Mouse (Mus musculus) small intestine, adult 2 months (tissue): Measurements from ENCODE around the gene Pigr. TPM values are rescaled to one million over a fixed set of nuclear protein-coding genes. Genes with fewer than 3 reads are reported as not detected.
A peak's percentile ranks its signal among the peaks of the same experiment; 100 is the strongest.

ENCODE experiments used
- H3K27ac ChIP-seq: fragments of 200-500 bp; 2 replicates; pipeline ENCODE4 v1.5.1; 2012; ENCODE audit warnings: low read depth, low read length, control low read depth, inconsistent platforms; ENCODE audit not compliant: insufficient read depth
- H3K27me3 ChIP-seq: fragments of 200-500 bp; 2 replicates; pipeline ENCODE4 v1.6.1; 2012; ENCODE audit warnings: mild to moderate bottlenecking, moderate library complexity, low read length, inconsistent platforms; ENCODE audit not compliant: control insufficient read depth, insufficient read depth
- H3K36me3 ChIP-seq: fragments of 200-500 bp; 2 replicates; pipeline ENCODE4 v1.6.1; 2012; ENCODE audit warnings: mild to moderate bottlenecking, low read length, control low read depth, inconsistent platforms; ENCODE audit not compliant: control insufficient read depth, insufficient read depth
- H3K4me1 ChIP-seq: fragments of 200-500 bp; 2 replicates; pipeline ENCODE4 v1.6.1; 2012; ENCODE audit warnings: low read length, inconsistent platforms, mixed read lengths; ENCODE audit not compliant: control insufficient read depth, insufficient read depth, insufficient read length
- H3K4me3 ChIP-seq: fragments of 200-500 bp; 2 replicates; pipeline ENCODE4 v1.5.1; 2012; ENCODE audit warnings: low read depth, mild to moderate bottlenecking, control low read depth, inconsistent platforms, low read length, moderate library complexity
- CTCF ChIP-seq: fragments of 200-500 bp; IDR thresholded peaks from 2 replicates; pipeline ENCODE4 v1.5.1; 2012; ENCODE audit warnings: low read depth, mild to moderate bottlenecking, control low read depth, inconsistent platforms, low read length, moderate library complexity, mixed read lengths; ENCODE audit not compliant: insufficient replicate concordance, insufficient read length; ENCODE audit errors: extremely low read depth
- POLR2A ChIP-seq: fragments of 200-500 bp; IDR thresholded peaks from 2 replicates; pipeline ENCODE4 v1.6.1; 2012; ENCODE audit warnings: low read depth, mild to moderate bottlenecking, control low read depth, inconsistent platforms, low read length, moderate library complexity
- WGBS: fragments of 180-500 bp; shearing (Covaris S2); methylation state at CpG from one replicate; pipeline ENCODE4 v1.1.7; 2018; 5-methylcytosine and 5-hydroxymethylcytosine counted together
- polyA plus RNA-seq: library from polyadenylated mRNA; depleted of rRNA; stranded (reverse); fragments of >200 nt; gene quantifications from 2 replicates; pipeline ENCODE4 v1.2.3, GENCODE M21; 2012

The Pigr gene
- polyA plus RNA-seq, 1 experiment = 747 TPM

GRCm38 (mm10) chr1:130811316-130811715, 15.2 kb upstream of the Pigr start:
- H3K27ac ChIP-seq = no peak overlapping the region
- no peaks in the 10 kb centered on the region for H3K27me3 ChIP-seq
- no peaks in the 10 kb centered on the region for H3K4me1 ChIP-seq
- no peak overlapping the region for H3K4me3 ChIP-seq
- TF ChIP-seq POLR2A = no peak
- TF ChIP-seq CTCF = no peak
- H3K36me3 ChIP-seq = no peaks in the 10 kb centered on the region
- WGBS = 91% methylated on average over 17 of the region's 17 CpGs

GRCm38 (mm10) chr1:130819737-130820136, 6.7 kb upstream of the Pigr start:
- Histone ChIP-seq H3K27ac (peak overlapping the region; percentile 78), H3K4me3 (no peak overlapping the region), H3K4me1 (peaks cover 50% of the 10 kb centered on the region), H3K27me3 (no peaks in the 10 kb centered on the region), H3K36me3 (no peaks in the 10 kb centered on the region)
- no peak for TF ChIP-seq CTCF
- no peak for TF ChIP-seq POLR2A
- WGBS = 21% methylated on average over 1 of the region's 1 CpGs

- Histone ChIP-seq H3K27ac (peak overlapping the region; percentile 78), H3K4me3 (no peak overlapping the region), H3K4me1 (peaks cover 52% of the 10 kb centered on the region), H3K36me3 (no peaks in the 10 kb centered on the region), H3K27me3 (no peaks in the 10 kb centered on the region)
- TF ChIP-seq CTCF (no peak), POLR2A (no peak; the same call in 1 of the 2 replicates)
- WGBS = 26% methylated on average over 7 of the region's 7 CpGs
These were observed 6.0 kb upstream of the Pigr start for GRCm38 (mm10) chr1:130820316-130821148.

GRCm38 (mm10) chr1:130821149-130821471, 5.4 kb upstream of the Pigr start:
- TF ChIP-seq CTCF (no peak), POLR2A (no peak)
- Histone ChIP-seq H3K4me3 (no peak overlapping the region), H3K36me3 (no peaks in the 10 kb centered on the region), H3K27ac (peak overlapping the region; percentile 76), H3K4me1 (peaks cover 53% of the 10 kb centered on the region), H3K27me3 (no peaks in the 10 kb centered on the region)
- 21% methylated on average over 2 of the region's 2 CpGs for WGBS

GRCm38 (mm10) chr1:130821911-130822625, 4.4 kb upstream of the Pigr start:
- WGBS = 23% methylated on average over 9 of the region's 9 CpGs
- Histone ChIP-seq H3K4me1 (peaks cover 54% of the 10 kb centered on the region), H3K4me3 (no peak overlapping the region), H3K27me3 (no peaks in the 10 kb centered on the region), H3K27ac (peak overlapping the region; percentile 86), H3K36me3 (no peaks in the 10 kb centered on the region)
- no peak for TF ChIP-seq POLR2A
- TF ChIP-seq CTCF = no peak

- 23% methylated on average over 4 of the region's 4 CpGs for WGBS
- H3K27ac ChIP-seq = peak overlapping the region; percentile 93
These were observed 2.2 kb downstream of the Pigr start for GRCm38 (mm10) chr1:130828656-130829055.

GRCm38 (mm10) chr1:130829906-130830830, 3.7 kb downstream of the Pigr start:
- TF ChIP-seq POLR2A (no peak; the same call in 1 of the 2 replicates), CTCF (no peak)
- WGBS = 26% methylated on average over 8 of the region's 8 CpGs
- Histone ChIP-seq H3K27me3 (no peaks in the 10 kb centered on the region), H3K4me1 (peaks cover 12% of the 10 kb centered on the region; the same call in 1 of the 2 replicates), H3K4me3 (peak overlapping the region; percentile 50), H3K27ac (peak overlapping the region; percentile 93), H3K36me3 (peaks cover 32% of the 10 kb centered on the region)

More at GRCm38 (mm10) chr1:130828656-130829055, 2.2 kb downstream of the Pigr start:
- no peaks in the 10 kb centered on the region for H3K27me3 ChIP-seq
- H3K4me1 ChIP-seq = peaks cover 14% of the 10 kb centered on the region; the same call in 1 of the 2 replicates
- peaks cover 19% of the 10 kb centered on the region for H3K36me3 ChIP-seq
- TF ChIP-seq POLR2A (no peak), CTCF (no peak)
- peak overlapping the region; percentile 62 for H3K4me3 ChIP-seq
